Mouse (Mus musculus) adrenal gland, postnatal 36 days (tissue): ENCODE data around the gene Bcl2l15. TPM values are rescaled to one million over a fixed set of nuclear protein-coding genes. Genes with fewer than 3 reads are reported as not detected.
A peak's percentile ranks its signal among the peaks of the same experiment; 100 is the strongest.

Source experiments
- DNase-seq, 2 experiments: peaks; one replicate each; pipeline ENCODE4 v3.0.0; 2021; ENCODE audit warnings: mixed read lengths in 1 of 2
- total RNA-seq, 2 experiments: library from RNA; stranded (reverse); gene quantifications; 2 replicates each; pipeline ENCODE4 v1.2.3; 2021

Gene Bcl2l15
- total RNA-seq, 2 experiments from 2014 or later = not detected

- DNase-seq = no peak
Measured at GRCm38 (mm10) chr3:103868008-103868407, 35.6 kb downstream of the Bcl2l15 start.

GRCm38 (mm10) chr3:103872663-103873098 lies 40.3 kb downstream of the Bcl2l15 start:
- DNase-seq = no peak

- no peak for DNase-seq
Measured at GRCm38 (mm10) chr3:103874329-103874728, 41.9 kb downstream of the Bcl2l15 start.

GRCm38 (mm10) chr3:103885946-103886345 lies 53.5 kb downstream of the Bcl2l15 start:
- DNase-seq = no peak

GRCm38 (mm10) chr3:103887581-103887980 lies 55.2 kb downstream of the Bcl2l15 start:
- peak; percentile 7 to 26 for DNase-seq

- DNase-seq = no peak
Measured at GRCm38 (mm10) chr3:103893374-103893773, 61.0 kb downstream of the Bcl2l15 start.

Other genes starting within 250 kb of the Bcl2l15 start
- gene Atg4a-ps, start 186.5 kb upstream of the Bcl2l15 start, total RNA-seq = 1 to 10 TPM in 1 of 2 experiments, not detected in 1; 2.1 TPM
- 10 to 100 TPM; 14.4 to 19.5 TPM for gene Olfml3, start 94.6 kb upstream of the Bcl2l15 start, total RNA-seq
- not detected for gene Gm10964, start 93.2 kb upstream of the Bcl2l15 start, total RNA-seq
- gene Hipk1, start 41.0 kb upstream of the Bcl2l15 start, total RNA-seq = 100 to 1,000 TPM; 120 to 165 TPM
- 10 to 100 TPM; 15.1 to 15.8 TPM for gene Dclre1b, start 23.2 kb upstream of the Bcl2l15 start, total RNA-seq
- gene Ap4b1, start 23.1 kb upstream of the Bcl2l15 start, total RNA-seq = 10 to 100 TPM; 17.4 to 20.3 TPM
- gene Gm43064, start 23.0 kb upstream of the Bcl2l15 start, total RNA-seq = under 1 TPM; 0.13 to 0.30 TPM
- gene Ptpn22, start 27.2 kb downstream of the Bcl2l15 start, total RNA-seq = 1 to 10 TPM; 1.4 to 1.7 TPM
- 10 to 100 TPM; 16.0 to 18.4 TPM for gene Rsbn1, start 81.5 kb downstream of the Bcl2l15 start, total RNA-seq
- 10 to 100 TPM; 18.7 to 20.8 TPM for gene Phtf1, start 135.5 kb downstream of the Bcl2l15 start, total RNA-seq